Mouse (Mus musculus) brain, embryonic 14.5 days (tissue): ENCODE measurements around the gene Cd9. TPM values are rescaled to one million over a fixed set of nuclear protein-coding genes. Genes with fewer than 3 reads are reported as not detected.
"Not testable (repeated sequence)": the region's sequence is repeated elsewhere in the genome, so short reads cannot be mapped to it uniquely, and the experiment has no call there.

Experiments
- DNase-seq: peaks from one replicate; pipeline ENCODE4 v3.0.0-alpha.2; 2011; ENCODE audit warnings: low read depth
- CTCF ChIP-seq: fragments of 200-500 bp; IDR thresholded peaks from 2 replicates; pipeline ENCODE4 v1.5.1; 2012; ENCODE audit warnings: inconsistent platforms, mild to moderate bottlenecking, moderate library complexity, borderline replicate concordance; ENCODE audit not compliant: insufficient read depth, insufficient read length; ENCODE audit errors: extremely low read depth
- POLR2A ChIP-seq: fragments of 200-500 bp; IDR thresholded peaks from 2 replicates; pipeline ENCODE4 v1.6.1; 2012; ENCODE audit warnings: mild to moderate bottlenecking, inconsistent platforms, borderline replicate concordance; ENCODE audit not compliant: poor library complexity, insufficient read depth, insufficient read length, severe bottlenecking; ENCODE audit errors: extremely low read depth
- polyA plus RNA-seq: library from polyadenylated mRNA; depleted of rRNA; stranded (reverse); fragments of >200 nt; gene quantifications from 2 replicates; pipeline ENCODE4 v1.2.3, GENCODE M21; 2012

The Cd9 gene
- polyA plus RNA-seq, 1 experiment: 47.3 TPM

DNA sequence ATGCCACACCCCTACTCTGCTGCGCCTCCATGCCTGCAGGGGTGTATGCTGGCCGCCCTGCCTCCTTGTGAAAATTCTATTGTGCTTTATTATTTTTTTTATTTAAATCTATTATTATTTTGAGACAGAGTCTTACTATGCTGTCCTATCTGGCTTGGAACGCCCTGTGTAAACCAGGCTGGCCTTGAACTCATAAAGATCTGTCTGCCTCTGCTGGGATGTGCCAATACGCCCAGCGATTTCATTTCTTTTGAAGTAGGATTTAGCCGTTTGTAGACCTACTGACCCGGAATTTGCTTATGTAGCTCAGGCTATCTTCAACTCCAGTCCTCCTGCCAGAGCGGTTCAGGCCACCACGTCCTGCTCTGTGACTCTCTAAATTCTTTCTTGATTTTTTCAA lies 770 bp upstream of the Cd9 start:
- DNase-seq: no peak
- TF ChIP-seq POLR2A (no peak), CTCF (no peak)

DNA sequence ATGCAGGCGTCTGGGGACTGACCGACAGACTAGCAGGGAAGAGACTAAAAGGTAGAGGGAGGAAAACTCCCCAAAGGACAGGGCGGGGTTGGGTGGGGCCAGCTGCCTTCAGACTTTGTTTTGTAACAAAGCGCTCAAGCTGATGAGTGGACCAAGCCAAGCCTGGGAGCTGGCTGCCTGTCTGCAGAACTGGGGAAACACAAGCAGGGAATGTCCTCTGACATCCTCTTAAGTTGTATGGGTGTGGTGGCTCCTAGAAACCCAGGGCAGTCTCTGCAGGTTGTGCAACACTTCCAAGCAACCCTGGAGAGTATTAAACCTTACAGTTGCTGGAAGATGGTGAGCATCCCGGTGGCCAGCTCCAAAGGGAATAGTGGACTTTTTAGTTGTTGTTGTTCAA lies 1.4 kb downstream of the Cd9 start:
- TF ChIP-seq POLR2A (no peak), CTCF (no peak)
- no peak for DNase-seq

DNA sequence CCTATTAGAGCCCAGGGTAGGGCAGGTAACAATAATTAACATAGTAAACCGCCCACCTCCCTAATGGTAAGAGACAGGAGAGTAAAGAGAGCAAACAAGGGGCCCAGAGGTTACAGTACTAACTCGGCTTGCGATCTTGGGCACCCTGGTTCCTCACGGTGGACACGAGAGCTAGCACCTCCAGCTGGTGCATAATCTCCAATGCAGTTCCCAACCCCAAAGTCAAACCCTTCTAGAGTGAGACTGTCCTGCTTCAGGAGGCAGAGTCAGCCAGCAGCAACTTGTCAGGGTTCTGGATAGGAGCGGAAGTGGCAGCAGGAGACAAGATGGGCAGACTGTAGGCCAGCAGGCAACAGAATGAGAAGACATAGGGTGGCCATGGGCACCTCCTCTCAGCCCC lies 1.9 kb downstream of the Cd9 start:
- TF ChIP-seq CTCF (no peak), POLR2A (no peak)
- DNase-seq: no peak

DNA sequence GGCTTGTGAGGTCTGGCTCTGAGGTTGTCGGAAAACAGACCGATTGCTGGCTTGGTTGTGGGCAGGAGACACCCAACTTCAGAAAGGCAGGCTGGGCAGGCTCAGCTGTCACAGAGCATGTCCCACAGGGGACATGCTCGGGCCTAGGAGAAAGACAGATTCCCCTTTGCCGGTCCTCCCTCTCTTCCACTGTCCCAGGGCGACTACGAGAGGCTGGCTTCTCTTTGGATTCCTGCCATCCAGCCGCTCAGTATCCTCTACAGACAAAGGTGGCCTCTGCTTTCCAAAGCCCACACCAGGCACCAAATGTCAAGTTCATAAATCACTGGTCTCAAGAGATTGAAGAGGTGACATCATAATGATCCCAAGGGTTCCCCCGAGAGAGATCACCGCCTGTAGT lies 2.6 kb downstream of the Cd9 start:
- TF ChIP-seq POLR2A (no peak), CTCF (no peak)
- DNase-seq: no peak

DNA sequence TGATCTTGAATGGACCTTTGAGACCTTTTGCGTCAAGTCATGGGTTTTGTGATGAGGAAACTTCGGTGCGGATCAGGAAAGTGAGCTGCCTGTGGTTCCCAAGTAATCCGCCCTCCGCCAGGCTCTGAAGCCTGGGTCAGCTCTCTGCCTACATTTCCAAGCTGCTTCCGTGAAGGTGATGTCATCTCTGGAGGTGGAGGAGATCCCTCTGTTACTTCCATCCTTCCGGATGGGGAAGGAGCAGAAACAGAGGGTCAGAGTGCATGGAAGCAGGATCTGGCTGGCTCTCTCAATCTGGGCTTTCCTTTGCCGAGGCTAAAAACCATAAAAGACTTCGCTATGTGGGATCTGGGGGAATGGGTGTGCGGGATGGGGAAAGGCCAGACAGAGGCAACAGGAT lies 3.2 kb downstream of the Cd9 start:
- TF ChIP-seq CTCF: no peak
- TF ChIP-seq POLR2A: no peak
- DNase-seq: no peak

DNA sequence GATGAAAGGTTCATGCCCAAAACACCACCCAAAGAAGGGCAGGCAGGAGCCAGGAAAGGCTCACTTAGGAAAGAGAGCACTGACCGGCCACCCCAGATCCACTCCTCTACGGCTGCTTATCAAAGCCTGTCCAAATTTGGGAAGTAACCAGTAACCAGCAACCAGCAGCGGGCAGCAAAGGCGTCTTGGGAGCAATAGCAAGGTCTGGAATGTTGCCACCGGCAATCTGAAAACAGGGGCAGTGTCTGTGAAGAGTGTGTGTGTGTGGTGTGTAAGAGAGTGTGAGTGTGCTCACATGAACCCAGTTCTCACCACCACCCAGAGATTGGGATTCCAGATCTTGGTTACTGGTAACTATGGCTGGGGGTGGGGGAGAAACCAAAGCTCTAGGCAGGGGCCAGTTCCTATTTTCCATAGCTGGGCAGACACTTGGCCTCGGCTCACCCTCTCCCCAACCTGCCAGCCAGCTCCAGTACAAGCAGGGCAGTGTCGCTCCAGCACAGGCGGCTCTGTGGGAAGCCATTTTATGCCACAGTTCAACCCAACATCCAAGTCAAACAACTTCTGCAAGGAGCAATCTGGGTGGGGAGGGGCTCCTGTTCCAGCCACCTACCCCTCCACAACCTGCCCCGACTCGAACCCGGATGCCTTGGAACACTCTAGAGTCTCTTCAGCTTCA lies 4.6 kb downstream of the Cd9 start:
- no peak for TF ChIP-seq POLR2A
- peak; percentile 17 for DNase-seq

DNA sequence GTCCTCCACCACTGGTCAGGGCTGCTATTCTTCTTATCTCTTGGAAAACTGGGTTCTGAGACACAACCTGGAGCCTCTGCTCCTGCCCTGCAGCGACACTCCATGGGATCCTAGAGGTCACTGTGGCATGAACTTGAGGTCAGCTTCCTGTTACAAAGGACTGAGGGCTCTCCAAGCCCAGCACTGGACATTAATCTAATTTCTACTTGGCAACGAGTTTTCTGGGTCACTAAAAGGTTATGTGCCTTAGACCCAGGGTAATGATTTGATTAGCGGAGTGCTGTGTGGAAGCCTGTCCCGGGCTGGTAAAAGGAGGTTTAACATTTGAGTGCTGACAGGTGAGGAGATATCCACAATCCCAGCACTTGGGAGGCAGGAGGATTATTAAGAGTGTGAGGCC lies 9.0 kb downstream of the Cd9 start:
- no peak for DNase-seq
- no peak for TF ChIP-seq POLR2A
- no peak for TF ChIP-seq CTCF

DNA sequence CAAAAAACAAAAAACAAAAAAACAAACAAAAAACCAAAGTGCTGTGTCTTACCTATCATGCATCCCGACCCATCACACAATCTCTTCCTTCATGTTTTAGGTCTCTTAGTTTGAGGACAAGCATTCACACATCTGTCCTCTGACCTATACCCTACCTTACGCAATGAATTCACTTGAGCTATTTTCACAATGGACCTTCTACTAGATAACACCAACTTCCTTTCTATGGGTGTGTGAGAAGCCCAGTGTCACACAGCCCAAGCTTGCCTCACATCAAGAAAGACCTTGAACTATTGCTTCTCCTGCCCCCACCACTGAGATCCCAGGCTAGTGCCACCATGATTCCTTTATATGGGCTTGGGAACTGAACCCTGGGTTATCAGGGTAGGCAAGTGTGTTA lies 9.9 kb downstream of the Cd9 start:
- DNase-seq: no peak
- TF ChIP-seq POLR2A (no peak), CTCF (no peak)

DNA sequence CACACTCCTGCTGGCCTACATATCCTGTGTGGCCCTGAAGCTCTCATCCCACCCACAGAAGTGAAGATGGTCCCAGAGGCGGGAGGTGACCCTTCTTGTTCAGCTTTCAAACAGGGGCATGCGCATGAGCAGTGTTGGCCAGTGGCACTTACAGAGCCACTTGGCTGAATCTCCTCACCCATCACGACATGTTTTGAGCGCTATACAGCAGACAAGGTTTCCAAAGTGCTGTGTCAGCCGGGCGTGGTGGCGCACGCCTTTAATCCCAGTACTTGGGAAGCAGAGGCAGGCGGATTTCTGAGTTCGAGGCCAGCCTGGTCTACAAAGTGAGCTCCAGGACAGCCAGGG lies 10.3 kb downstream of the Cd9 start:
- DNase-seq: not testable (repeated sequence)

DNA sequence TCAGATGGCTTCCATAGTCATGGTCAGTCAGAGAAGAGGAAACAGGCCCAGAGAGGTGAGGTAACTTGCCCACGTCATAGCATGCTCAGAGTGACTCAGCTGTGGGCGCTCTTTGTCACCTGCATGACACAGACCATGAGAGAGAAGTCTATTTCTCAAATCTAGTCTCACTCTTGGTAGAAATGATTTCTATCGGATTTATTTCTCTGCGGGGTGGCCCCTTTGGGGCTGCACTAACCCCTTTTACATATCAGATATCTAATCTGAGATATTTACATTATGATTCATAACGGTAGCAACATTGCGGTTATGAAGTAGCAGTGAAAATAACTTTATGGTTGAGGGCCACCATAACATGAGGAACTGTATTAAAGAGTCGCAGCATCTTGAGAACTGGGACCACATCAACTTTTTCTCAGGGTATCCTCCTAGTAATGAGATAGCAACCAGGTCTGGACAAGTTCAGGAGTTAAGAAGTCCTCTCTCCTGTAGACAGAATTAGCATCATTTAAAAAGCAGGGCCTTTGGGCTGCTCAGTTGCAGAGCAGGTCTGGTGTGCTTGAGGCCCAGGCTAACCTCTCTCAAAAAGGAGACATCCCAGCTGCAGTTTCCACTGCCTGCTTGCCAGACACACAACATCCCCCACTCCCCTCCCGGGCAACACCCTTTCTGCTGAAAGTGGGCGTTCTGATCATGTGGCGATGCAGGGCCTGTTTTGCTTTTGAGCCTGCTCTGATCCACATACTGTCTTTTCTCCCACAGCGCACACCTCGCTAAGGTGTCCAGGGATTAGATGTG lies 10.9 kb downstream of the Cd9 start:
- TF ChIP-seq POLR2A (no peak), CTCF (no peak)
- no peak for DNase-seq

DNA sequence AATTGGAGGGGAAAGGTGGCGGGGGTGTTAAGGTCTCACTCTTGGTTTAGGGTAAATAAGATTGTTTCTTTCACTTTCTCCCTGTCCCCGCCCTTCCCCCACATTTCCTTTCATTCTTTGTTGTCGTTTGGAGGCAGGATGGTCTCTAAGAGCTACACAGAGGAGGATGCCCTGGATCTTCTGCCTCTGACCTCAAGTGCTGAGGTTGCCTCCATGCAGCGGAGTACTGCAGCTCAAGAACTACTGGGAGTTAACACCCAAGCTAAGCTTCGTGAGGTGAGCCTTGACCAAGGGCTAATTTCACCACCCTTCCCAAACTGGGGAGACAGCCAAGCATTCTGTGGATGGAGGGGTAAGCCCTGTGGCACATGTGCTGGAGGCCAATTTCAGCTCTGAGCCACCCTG lies 12.2 kb downstream of the Cd9 start:
- TF ChIP-seq CTCF: no peak
- no peak for TF ChIP-seq POLR2A
- DNase-seq: no peak

DNA sequence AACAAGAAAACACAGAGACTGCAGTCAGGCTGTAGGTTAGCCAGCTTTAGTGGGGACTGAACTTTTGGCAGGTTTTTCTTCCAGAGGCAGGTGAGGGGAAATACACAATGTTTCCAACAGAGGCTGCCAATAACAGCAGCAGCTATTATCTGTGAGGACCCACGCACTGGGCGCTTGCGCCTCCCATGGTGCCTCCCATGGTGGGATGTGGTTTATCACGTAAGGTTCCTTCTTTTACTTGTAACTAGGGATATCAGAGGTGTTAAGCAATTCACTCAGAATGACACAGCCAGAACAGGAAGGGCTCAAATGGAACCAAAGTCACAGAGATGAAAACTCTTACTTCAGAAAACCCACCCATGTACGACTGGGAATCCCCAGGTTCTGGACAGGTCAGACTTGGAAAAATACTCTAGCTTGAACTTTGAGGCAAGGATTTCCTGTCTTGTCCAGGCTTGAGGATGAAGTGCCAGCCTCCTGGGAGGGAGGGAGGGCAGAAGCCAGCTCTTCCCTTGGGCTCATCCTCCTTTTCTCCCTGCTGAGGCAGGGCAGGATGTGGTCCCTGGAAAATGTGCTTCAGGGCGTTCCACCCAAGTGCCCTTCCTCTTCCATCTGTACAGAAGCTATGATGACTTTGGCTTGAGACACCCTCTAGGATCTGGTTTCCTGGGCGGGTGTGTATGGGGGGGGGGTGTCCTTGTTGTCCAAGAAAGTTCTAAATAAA lies 12.8 kb downstream of the Cd9 start:
- TF ChIP-seq POLR2A: no peak
- TF ChIP-seq CTCF: no peak
- DNase-seq: no peak
